Mouse (Mus musculus): Measurements from ENCODE around the gene Cant1. TPM values are rescaled to one million over a fixed set of nuclear protein-coding genes. Genes with fewer than 3 reads are reported as not detected.

Gene Cant1
- 10 to 100 TPM; 28.8 to 35.6 TPM for total RNA-seq (2021)
- polyA plus RNA-seq (2012; rRNA removed) = 59.5 and 66.8 TPM in 2 replicates
- long read RNA-seq, full-length matches to known transcripts = 45 of 71 reads
- long read RNA-seq, partial matches to known transcripts = 9 of 71 reads
- long read RNA-seq, other reads (novel, unspliced or antisense) = 17 of 71 reads

DNA sequence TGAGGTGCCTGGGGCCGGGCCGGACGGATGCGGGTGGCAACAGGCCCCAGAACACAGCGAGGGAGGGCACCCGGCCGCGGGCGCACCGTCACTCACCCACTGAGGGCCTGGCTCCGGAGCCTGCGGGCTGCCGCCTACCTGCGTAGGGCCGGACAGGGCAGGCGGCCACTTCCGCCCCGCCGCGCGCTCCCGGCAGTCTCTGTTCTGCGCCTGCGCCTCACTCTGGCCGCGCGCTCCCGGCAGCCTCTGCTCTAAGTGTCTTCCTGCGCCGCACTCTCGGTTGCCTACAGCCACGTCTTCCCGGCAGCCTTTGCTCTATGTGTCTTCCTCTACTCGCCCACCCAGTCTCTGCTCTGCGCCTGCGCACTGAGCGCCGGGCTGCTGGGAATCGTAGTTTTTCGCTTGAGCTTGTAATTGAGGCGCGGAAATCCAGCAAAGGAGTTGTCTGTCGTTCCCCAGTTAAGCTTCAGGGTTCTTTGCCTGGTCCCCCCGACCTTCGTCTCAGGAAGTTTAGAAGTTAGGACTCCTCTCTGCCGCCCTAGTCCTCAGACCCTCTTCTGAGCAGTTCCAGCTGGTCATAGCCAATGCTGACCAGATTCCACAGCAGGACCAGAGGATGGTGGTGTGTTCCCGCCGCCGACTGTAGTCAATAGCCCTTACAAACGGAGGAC lies at the start of gene Cant1:
Cant1 (minus strand) TSS at position 253 of the 671 bp plus-strand sequence.
- DNase-seq = peak; percentile 99

DNA sequence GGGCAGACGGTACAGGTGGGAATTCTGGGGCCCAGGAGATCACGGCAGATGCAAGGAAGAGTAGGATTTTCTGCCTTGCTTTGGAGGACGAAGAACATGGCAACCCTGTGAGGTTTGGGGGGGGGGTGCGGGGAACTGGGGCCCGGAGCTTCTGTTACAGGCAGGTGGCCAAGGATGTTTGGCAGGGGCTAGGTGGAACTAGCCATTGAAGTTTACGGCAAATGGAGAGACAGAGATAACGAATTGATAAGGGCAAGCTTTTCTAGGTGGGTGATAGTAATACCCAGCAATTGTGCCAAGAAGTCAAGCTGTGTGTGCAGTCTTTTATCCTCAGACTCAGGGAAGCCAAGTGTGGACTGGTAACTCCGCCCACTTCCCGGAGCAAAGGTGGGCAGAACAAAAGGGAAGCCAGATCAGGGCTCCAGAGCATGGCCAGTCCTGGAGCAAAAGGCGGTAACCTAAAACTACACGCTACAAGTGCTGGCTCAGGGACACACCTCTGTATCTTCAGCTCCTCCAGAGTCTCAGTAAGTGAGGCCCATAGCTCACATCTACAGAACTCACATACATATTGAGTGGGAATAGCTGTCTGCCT lies 48.7 kb upstream of the Cant1 start:
- DNase-seq = no peak

DNA sequence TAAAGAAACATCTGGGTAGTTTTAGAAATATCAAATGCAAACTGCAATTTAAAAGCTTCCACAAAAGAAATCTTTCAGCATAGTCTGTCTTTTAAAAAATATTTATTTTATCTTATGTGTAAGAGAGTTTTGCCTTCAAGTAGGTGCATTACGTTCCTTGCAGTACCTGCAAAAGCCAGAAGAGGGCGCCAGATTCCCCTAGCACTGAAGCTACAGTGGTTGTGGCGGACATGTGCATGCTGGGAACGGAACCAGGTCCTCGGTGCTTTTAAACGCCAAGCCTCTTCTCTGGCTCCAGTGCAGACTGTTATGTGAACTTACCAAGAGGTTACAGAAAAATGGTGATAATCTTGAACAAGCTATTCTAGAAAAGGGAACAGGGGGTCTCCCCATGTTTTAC lies 41.4 kb upstream of the Cant1 start:
- no peak for DNase-seq

DNA sequence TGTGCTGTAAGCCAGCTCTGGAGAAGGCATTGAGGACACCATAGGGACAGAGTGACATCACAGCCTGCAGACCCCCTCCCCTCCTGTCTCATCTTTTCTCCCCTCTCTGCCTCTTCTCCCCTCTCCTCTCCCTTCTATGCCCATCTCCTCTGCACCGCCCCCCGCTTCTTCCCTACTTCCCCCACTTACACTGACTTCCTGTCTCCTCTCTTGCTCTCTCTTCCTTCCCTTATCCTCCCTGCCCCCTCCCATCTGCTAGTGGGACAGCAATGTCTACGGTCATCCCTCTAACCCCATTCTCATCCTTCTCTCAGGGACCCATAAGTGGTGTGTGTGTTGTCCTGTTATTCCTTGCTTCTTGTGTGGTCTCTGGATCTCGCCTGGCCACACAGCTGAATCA lies 40.6 kb upstream of the Cant1 start:
- no peak for DNase-seq

DNA sequence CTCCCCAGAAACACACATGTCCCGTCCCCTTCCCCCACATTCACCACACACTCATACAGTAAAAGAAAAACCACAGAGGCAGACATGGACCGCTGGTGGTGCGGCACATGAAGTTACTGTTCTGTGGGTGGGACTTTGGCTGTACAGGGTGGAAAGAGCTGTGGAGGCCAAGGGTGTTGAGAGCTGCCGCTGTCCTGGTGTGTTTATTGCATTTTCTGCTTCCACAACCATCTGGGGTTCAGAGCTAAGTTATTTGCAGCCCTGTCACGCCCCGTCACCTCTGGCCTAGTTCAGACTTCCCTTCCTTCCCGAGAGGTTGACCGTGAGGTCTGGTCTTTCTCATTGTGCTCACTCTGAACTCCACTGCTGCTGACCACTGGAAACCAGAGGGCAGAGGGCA lies 40.2 kb upstream of the Cant1 start:
- peak; percentile 45 for DNase-seq

GRCm38 (mm10) chr11:118456937-118457336 lies 38.1 kb upstream of the Cant1 start:
- DNase-seq = peak; percentile 34

- no peak for DNase-seq
These were observed 36.9 kb upstream of the Cant1 start for GRCm38 (mm10) chr11:118455788-118456187.

DNA sequence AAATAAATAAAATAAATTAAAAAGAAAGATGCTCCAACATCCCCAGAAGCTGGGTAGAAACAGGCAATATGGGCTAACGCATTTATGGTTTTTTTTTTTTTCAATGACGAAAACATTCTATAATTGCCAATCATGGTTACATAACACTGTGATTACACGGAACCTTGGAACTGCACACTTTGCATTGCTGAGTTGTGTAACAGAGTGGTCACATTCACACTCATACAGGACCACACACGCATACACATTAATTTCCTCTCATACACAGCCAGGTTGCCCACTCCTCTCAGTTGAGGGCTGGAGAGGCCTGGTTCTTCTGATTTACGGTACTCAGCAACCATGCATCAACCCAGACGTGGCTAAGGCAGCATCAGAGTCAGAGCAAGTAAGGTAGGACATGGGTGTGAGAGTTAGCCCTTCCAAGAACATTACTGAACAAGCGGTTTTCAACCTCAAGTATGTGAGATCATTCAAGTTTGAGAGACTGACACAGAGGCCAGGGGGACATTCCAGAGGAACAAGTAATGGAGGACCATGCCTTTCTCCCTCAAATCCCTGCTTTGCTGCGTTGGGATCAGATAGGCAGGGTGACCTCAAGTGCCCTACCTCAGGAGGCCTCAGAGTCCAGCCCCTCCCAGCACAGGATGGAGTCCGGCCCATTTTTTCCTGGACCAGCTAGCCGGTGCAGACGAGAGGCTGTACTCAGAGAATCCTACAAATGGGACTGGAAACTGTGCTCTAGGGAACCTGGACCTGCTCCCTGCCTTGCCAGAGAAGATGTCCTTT lies 35.2 kb upstream of the Cant1 start:
- DNase-seq = no peak

DNA sequence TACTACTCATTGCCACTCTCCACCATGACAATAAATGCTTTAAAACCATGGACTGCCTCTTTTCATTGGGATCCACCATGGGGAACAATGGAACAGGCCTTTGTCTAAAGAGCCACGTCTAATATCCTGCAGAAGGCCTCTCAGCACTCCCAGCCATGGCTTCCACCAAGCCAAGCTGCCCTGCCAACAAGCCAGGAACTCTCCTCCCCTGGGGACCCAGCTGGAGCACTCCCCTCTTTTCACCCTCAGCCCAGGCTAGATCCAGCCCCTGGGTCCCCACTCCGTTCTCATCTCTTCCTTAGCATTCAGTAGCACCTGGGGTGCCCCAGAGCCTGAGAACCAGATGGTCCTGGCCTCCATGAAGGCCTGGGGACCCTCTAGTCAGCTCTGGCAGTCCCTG lies 34.1 kb upstream of the Cant1 start:
- DNase-seq = no peak

- DNase-seq = peak; percentile 53
These were observed 32.3 kb upstream of the Cant1 start for GRCm38 (mm10) chr11:118451211-118451610.

DNA sequence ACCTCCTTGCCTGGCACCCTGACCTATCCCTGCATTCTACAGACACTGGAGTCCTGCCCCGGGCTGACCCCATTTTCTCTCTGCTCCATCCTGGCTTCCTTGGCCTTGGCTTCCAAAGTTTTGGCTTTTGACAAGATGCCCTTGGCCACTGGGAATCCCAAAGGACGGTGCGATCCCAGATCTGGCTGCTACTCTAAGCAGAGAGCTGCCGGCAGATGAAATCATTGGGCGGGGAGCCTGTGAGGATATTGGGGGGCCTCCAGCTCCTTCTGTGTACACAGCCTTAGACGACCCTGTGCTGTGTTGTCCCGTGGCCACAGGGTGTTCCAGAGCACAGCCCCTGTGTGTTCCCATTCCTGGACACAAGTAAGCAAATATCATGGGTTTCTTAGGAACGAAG lies 29.5 kb upstream of the Cant1 start:
- DNase-seq = peak; percentile 36

DNA sequence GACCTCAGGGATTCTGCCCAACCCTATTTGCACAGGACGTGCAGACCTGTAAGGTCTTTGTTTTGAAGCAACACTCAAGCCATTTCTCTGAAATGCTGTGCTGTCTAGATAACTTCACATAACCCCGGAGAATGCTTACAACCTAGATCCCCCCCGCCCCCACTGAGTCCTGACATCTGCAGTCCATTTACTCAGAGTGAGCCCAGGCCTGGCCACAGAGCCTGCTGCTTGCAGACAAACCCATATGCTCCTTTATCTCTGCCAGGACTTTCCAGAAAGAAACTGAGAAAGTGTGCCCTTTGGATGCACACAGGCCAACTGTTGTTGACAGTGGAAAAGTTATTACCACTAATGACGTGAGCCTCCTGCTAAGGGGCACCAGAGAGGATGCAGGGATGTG lies 28.5 kb upstream of the Cant1 start:
- DNase-seq = no peak

- DNase-seq = peak; percentile 72
These were observed 27.0 kb upstream of the Cant1 start for GRCm38 (mm10) chr11:118445843-118446242.

- peak; percentile 62 for DNase-seq
These were observed 24.5 kb upstream of the Cant1 start for GRCm38 (mm10) chr11:118443201-118443970.

DNA sequence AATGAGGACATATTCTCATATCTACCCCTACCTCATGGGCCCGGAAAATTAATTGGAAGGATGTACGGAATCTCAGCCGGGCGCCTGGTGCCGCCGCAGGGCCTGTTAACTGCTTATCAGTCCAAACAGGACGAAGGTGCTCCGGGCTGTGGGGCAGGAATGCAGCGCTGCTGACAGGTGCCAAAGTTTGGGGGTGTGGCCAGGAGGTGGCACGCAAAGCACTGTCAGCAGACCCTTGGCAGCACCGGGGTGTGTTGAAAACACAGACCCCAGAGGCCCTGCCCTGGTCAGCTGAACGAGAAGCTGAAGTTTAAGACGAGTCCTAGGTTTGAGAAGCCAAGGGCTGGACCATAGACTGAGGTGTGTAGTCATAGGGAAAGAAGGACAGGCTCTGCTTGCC lies 23.8 kb upstream of the Cant1 start:
- no peak for DNase-seq

- DNase-seq = peak; percentile 65
These were observed 20.0 kb upstream of the Cant1 start for GRCm38 (mm10) chr11:118438665-118439414.

GRCm38 (mm10) chr11:118436471-118436935 lies 17.6 kb upstream of the Cant1 start:
- no peak for DNase-seq

DNA sequence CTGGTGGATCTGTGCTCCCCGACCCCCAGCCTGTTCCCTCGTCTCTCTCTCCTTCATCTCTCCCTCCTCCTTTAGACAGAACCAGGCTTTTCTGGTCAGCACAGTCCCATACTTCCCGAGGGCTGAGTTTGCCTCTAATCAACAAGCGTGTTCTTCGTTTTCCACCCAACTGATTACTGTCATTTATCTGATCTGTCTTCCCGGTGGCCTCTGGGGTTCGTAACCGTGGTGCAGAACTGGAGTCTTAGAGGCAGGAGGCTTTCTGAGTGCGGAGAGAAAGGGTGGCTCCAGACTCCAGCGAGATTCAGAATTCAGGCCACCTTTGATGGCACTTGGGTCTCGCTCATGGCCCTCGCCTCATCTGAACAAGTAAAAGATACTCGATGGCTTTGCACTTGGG lies 15.2 kb upstream of the Cant1 start:
- no peak for DNase-seq

- DNase-seq = peak; percentile 31
These were observed 14.5 kb upstream of the Cant1 start for GRCm38 (mm10) chr11:118433398-118433868.

DNA sequence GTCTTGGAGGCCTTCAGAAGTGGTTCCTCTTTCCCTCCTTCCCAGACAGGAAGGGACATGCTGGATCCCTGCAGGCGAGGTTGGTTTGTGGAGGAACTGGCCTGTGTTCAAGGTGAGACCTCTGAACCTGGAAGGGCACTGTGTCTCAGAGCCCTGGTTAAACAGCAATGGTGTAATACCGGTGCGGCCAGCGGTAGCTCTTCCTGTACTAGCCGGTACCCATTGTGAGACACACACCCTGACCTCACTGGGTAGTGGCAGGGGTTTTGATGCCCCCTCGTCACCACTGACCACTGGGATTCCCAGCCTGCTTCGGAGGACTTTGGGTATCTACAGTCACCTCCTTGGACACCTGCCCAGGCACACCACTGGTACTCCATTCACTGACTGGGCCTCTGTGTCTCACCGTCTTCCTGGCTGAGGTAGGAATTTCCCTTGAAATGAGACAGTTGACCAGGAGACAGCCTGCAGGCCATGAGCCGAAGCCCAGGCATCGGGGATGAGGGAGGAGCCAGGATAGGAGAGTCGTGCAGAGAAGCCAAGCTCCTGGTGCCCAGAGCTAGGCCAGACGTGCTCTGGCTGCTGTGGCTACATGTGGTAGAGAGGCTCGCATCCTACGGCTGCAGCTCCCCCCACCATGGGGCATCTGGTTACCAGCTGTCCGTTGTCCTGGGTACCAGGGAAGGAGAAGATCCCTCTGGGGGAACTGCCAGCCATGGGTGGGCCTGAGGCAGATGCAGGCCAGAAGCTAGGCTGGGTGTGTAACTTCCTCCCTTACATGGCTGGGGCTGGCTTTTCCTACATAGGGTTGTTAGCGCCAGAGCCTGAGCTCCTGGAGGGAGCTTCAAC lies 12.4 kb upstream of the Cant1 start:
- no peak for DNase-seq

Data from adrenal gland, adult 2 months (tissue).